Mouse (Mus musculus) thymus, postnatal 10 days (tissue): ENCODE results near the gene Dnah9.
A peak's percentile ranks its signal among the peaks of the same experiment; 100 is the strongest.

ENCODE experiments used
- DNase-seq, 2 experiments: peaks; one replicate each; pipeline ENCODE4 v3.0.0; 2021; ENCODE audit warnings: low spot score in 2 of 2

Gene Dnah9

DNA sequence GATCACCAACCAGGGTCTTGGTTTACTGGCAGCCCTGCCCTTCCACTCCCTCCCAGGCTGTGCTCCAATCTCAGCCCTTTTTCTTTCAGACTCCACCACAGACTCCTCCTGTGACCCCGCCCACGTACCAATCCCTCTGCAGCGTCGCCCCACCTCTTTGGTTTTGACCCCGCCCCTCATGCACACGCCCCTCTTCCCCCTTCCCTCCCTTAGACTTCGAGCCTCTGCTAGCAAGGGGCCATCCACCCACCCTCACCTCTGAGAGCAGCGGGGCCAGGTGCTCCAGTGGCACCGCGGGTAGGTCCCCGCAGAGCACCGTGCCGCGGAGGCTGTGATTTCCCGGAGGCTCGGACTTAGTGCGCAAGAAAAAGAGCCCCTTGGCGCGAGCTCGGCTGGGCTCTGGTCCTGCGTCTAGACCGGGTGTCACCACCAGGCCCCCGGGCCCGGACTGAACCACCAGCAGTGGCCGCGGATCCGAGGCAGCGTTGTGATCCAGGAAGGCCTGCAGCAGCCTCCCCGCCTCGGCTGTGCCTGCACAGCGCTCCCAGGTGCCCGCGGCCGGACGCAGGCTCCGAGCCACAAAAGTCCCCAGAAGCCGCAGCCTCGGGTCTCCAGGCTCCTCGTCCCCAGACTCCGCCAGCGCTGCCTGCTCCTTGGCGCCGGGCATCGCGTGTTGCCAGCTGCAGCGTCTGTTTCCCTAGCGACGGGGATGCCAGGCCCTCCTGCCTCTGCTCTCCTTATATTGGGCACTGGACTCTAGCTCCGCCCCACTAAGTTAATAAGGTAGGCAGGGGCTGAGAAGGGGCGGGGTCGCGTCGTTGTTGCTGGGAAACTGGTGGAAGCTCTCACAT is at the start of gene Dnah9:
Dnah9 (minus strand) TSS at position 751 of the 851 bp plus-strand sequence.
- no peak for DNase-seq

DNA sequence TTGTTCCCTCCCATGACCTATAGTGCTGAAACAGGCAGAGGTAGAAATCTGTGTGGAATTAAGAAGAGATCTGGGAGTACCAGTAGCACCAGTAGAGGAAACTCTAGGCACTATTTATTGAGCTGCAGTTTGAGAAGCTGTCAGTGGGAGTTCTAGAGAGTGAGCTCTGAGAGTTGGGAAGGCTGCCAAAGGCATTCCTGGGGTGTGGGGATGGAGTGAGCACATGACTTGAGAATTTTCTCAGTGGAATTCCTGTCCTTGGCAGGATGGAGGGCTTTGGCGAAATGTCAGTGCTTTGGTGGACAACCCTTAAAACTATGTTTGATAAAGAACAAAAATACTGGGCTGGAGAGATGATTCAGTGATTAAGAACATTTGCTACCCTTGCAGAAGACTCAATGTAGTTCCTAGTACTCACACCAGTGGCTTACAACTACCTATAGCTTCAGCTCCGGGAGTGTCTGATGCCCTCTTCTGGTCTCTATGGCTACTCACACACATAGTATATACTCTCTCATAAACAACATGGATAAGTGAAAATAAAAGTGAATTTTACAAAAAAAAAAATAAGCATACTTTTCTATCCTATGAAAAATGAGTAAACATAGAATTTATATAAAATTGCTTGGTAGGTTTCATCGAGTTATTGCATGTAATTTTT is 20.4 kb upstream of the Dnah9 start:
- DNase-seq = no peak

DNA sequence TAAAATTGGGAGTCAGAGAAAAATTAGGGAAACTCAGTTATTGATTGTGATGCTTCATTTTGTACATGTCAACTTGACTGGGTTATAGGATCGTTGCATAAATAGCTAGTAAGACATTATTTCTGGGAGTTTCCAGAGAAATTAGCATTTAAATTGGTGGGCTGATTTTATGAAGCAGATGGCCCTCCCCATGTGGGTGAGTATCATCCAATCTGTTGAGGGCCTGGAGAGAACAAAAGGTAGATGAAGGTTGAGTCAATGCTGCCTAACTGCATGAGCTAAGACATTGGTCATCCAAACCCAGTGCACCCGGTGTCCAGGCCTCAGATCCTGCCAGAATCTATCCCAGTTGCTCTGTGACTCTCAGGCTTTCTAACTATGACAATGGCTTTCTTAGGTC is 19.8 kb upstream of the Dnah9 start:
- DNase-seq = no peak

DNA sequence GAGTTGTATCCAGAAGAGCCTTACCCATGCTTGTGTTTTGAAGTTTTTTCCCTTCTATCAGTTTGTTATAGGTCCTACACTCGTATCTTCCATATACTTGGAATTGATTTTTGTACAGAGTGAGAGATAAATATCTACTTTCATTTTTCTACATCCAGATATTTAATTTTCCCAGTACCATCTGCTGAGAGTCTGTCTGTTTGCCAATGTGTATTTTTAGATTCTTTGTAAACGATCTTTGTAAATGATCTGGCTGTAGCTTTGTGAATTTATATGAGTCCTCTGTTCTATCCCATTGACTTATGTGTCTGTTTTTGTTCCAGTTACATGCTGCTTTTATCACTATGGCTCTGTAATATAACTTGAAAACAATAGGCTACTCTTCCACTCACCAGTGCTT is 9.4 kb upstream of the Dnah9 start:
- no peak for DNase-seq

DNA sequence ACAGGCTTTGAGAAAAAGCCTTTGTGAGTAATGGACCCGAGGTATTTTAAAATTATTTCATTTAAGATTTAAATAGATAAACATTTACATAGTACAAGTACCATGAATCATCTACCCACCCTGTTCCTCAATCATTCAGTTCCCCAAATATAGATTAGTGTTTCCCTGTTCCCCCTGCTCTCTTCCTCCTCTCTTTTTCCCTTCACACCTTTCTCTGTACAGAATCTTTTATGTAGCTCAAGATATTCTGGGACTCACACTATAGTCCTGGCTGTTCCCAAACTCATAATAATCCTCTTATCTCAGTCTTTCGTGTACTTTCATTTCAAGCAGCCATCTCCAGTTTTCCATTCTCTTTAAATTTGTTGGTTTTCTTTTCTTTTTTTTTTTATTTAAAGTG is 4.3 kb downstream of the Dnah9 start:
- DNase-seq = no peak

DNA sequence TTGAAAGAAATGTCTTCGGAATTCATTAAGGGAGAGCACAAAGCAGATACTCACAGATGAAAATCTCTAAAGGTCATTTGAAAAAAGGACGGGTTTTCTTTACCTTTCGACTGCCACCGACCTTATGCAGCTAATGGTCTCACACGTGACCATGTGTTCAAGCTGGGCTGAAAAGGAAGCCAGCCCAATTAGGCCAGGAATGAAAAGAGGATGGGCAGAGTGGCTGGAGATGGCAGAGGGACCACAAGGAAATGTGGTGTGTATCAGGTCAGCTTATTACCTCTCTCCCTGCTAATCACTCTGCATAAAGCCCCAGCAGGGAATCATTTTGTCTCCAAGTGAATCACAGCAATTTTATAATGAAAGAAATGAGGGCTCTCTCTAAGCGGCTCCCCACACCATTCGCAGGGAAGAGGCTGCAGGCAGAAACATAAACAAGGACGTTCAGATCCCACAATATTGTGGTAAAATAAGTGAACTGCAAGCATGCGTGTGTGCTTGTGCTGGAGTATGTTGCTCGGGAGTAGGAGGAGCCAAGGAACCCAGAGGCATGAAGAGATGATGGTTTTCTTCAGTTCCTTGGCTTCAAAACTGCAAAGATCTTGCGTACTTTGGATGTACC is 27.6 kb downstream of the Dnah9 start:
- DNase-seq = no peak

DNA sequence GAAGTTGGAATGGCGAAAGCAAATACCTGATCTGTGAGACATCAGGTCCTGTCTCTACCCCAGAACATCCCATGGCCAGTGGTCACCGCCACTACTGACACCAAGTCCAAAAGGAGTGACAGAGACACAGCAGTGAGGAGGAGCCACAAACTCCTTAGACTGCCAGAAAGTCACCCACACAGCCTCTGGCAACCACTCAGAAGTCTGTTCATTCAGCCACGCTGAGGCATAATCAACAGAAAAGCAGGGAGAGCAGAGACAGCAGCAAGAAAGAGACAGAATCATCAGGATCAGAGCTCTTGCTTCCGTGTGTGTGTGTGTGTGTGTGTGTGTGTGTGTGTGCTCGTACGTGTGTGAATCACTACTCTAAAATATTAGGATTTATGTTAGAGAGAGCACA is 33.5 kb downstream of the Dnah9 start:
- no peak for DNase-seq

DNA sequence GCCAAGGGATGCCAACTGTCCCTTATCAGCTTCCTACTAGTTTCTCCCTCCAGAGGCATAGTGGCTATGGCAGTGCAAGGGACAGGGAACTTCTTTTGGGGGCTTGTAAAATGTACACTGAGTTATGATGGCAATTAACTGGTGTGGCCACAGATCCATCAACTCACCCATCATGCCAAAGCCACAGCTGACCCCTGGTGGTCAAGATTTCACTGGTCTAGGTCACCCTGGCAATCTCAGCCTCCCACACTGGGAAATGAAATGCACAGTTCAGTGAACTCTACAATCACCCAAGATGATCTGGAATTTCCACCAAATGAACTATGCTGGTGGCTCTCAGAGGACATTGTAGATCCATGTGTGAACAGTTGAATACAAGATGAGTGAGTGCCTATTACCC is 42.2 kb downstream of the Dnah9 start:
- no peak for DNase-seq

DNA sequence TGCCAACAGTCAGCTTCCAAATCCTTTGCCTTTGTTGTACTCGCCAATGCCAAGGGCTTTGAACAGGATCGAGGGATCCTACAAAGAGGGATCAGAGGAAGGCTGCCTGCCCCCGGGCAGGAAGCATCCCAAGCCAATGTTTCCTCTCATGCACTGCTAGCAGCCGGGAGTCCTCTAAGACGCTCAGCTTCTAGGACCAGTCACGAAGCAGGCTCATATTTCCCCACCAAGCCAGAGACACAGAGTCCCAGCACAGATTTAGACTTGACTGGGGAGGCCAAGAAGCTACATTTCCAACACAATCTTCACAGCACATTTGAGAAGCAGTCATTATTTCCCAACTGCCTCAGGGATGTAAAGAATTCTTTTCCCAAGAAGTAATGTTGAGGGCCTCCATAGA is 43.9 kb downstream of the Dnah9 start:
- no peak for DNase-seq

DNA sequence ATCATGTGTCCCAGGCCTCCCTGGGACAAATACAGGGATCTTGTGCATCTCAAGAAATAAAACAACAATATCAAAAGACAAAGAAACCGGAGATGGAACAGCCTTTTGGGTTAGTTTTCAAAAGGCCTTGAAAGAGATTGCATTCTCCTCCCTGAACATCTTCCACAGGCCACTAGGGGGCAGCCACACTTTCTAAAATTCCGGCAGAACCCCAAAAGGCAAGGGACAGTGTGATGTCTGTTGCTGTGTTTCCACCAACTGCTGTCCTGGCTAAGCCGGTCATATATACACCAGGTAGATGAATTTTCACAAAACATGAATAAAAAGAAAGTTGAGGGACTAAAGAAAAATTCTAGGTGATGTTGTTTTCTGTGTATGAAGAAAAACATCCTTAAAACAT is 46.3 kb downstream of the Dnah9 start:
- peak in 1 of 2 experiments; percentile 6 for DNase-seq

DNA sequence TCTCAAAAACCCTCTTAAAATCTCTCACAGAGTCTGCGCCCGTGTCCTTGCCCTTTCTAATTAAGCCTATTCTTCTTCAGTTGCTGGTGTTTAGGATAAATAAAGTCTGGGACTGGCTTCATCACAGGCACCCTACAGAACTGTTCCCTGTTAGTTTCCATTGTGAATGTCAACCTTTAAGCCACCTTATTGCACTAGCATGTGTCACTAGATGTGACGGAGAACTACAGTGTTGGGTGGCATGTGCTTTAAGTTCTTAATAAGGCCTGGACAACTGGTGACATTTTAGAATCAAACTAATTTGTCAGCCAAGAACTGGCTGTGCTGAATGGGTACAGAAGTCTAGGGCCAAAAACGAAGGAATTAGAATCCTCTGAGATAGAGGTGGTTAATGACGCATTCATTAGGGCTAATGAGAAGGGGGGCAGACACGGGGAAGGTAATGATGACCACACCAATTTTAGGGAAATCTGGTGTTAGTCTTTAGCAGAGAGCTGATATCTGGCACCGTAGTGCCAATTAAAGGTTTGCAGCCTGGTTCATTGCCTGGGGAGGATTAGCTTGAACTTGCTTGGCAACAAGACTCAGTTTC is 84.6 kb downstream of the Dnah9 start:
- DNase-seq = no peak

DNA sequence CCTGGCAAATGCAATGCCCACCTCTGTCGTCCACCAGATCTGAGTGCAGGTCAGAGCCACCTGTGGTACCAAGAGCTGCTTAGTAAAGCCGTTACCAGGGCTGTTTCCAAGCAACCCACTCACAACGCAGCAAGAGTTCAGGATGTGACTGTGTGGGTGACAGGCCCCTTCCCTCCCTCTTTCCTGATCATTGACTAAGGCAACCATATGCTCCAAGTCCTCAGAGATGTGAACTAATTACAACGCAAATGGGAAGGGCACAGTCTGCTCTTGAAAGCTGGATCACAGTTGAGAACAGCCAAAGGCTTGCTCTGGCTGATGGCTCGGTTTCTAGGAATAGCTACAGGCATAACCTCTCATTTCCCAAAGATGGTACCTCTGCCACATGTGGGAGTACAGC is 95.4 kb downstream of the Dnah9 start:
- no peak for DNase-seq

DNA sequence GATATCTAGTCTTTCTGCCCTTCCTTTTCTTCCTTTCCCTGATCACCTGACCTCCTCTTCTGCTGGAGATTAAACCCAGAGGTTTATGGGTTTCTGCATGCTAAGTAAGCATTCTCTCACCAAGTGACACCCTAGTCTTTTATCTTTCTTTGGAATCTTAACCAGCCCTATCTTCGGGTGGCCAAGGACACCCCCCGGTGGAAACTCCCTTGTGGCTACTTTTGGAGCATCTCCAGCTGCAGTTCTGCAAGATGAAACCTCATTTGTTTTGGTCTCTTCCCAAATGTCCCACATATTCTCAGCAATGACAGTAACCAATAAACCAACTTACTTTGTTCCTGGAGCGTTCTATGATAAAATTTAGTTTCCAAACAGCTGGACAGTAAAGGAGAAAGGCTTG is 109.4 kb downstream of the Dnah9 start:
- DNase-seq = no peak

DNA sequence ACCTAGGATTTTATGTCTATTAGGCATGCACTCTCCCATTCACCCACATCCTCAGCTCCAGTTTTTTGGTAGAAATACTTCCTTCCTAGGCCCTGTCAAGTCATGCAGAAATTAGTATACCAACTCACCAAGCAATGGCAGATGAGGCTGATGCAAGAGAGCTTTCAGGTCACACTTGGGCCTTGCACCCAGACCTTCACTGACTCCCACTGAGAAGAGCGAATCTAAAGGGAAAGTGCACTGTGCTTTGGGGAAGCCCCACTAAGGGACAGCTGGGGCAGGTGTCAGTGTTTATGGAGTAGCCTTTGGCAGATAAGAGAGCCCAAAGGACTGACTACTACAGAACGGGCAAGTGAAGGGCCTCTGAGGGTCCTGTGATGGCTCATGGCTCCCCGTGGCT is 117.1 kb downstream of the Dnah9 start:
- DNase-seq = no peak

DNA sequence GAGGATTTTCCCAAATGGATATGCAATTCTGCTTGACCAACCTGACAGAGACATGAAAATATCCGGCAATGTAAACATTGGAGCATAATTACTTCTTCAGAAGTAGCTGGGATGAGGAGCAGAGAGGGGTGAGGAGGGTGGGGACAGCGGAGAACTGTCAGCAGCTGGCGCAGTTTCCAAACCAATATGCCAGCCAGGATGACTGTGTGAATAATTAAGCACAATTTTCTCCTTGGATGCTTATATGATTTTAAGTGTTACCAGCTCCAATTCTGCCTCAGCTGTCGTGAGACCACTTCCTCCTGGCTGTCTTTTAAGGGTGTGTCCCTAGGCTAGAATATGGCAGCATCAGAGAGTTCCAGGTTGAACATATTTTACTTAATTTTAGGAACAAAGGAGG is 119.2 kb downstream of the Dnah9 start:
- no peak for DNase-seq

DNA sequence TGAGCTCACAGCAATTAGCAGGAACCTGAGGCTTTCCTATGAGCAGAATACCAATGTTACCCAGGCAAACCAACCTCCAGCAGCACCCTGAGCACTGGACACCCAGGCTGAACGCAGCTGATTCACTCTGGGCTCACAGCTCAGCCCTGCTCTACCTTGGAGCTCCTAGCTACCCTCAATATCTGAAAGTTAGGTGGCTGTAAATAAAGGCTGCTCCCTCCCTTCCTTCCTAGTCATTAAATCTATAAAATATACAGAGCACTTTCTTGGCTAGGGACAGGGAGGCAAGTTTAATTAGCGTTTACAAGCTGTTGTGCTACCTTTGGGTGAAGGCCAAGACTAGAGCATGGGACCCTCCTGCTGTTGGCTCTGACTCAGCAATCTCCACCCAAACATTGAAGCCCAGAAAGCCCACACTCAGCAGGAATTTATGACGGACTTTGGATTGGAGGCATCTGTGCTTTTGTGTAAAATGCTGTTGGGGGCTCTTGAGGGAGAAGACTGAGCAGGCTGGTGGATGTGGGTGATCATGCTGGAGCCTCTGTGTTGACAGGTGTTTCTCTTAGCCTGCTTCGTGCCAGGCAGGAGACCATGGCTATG is 121.7 kb downstream of the Dnah9 start:
- no peak for DNase-seq

DNA sequence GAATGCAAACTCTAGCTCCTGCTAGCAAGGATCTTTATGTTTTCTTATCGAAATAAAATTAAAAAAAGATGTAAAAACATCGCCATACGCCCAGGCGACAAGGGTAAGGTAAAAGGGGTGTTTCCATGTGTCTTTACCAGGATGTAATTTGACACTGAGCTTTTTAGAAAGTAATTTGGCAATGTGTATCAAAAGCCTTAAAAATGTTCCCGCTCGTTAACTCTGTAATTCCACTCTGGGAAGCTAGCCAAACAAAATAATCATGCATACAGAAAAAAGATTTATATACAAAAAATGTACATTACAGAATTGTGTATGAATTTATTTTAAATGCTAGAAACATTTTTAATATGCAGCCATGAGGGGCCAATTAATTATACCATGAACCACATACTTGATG is 124.7 kb downstream of the Dnah9 start:
- DNase-seq = no peak

DNA sequence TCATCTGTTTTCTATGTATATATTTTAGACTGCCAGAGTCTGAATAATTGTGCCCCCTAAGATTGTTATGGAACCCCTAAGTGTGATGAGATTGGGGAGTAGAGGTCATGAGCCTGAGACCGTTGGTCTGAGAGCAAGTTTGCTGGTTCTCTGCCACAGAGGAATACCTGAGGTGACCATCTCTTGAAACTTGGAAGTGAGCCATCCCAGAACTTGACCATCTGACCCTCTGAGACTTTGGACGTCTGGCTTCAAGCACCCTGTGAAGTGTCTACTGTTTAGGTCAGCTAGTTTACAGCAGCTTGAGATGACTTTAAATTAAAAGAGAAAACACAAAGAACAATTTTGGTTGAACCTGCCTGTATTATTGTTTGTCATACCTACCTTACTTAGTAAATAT is 125.8 kb downstream of the Dnah9 start:
- DNase-seq = no peak

DNA sequence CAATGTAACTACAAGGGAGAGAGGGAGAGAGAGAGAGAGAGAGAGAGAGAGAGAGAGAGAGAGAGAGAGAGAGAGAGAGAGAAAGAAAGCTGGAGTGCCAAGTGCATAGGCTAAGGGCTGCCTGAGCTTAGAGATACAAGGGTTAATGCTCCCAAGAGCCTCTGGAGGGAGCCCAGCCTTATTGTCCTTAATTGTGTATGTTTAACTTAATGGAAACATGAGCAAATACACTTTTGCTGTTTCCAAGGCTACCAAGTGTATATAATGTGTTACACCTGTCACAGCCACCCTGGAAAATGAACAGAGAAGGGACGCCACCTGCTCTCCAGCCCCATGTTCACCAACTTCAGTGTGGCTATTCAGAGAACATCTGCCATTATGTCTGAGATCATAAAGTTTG is 142.6 kb downstream of the Dnah9 start:
- DNase-seq = no peak

DNA sequence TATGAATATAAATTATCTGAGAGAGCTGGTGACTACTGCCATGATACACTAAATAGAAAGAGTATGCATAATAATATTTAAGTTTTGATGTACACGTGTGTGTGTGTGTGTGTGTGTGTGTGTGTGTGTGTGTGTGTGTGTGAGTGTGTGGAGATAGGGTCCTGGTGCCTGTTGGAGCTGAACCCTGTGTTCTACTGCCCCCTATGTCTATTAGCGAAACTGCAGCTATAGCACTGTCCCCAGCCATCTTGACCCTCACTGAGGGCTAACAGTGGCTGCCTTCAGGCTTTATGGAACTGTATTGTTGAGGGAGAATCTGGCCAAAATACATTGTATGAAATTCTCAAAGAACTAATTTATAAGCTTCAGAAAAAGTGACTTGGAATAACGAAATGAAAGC is 192.5 kb downstream of the Dnah9 start:
- no peak for DNase-seq

DNA sequence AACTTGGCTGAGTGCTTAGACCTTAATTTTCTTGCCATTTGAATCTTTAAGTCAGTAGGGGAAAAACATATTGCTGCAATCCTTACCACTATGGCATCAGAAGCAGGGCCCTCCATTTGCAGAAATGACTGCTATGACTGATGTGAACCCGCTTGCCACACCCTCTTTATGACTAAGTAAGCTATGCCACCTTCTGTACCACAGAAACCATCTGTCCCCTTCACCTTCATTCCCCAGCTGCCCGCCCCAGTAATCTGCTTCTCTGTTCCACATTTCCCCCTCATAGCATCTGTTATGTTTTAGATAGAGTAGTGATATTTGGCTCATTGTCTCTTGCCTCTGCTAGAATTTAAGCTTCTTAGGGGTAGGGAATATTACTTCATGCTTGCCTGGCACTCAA is 237.6 kb downstream of the Dnah9 start:
- no peak for DNase-seq

DNA sequence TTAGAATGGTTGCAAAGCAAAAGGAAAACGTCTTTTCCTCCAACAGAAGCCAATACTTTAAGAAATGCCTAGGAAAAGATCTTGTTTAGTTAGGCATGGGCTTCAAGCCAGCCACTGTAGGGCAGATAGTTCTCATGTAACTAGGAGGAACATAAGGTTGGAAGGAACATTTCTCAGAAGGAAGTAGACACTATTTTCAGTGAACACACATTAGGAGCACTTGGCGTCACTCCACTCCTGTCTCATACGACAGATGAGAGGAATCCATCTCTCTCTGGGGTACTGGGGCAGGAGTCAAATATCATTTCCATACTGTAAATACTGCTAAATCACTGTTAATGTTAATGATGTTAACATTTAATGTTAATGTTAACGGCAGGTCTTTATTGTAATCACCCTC is 238.0 kb downstream of the Dnah9 start:
- DNase-seq = no peak
